Mouse (Mus musculus) stomach, adult 2 months (tissue): ENCODE results near the gene Ripk4. TPM values are rescaled to one million over a fixed set of nuclear protein-coding genes. Genes with fewer than 3 reads are reported as not detected.

Source experiments
- polyA plus RNA-seq: library from polyadenylated mRNA; depleted of rRNA; stranded (reverse); fragments of >200 nt; gene quantifications from 2 replicates; pipeline ENCODE4 v1.2.3, GENCODE M21; 2012; rRNA removed

The Ripk4 gene
- 8.2 and 8.9 TPM in 2 replicates for polyA plus RNA-seq

DNA sequence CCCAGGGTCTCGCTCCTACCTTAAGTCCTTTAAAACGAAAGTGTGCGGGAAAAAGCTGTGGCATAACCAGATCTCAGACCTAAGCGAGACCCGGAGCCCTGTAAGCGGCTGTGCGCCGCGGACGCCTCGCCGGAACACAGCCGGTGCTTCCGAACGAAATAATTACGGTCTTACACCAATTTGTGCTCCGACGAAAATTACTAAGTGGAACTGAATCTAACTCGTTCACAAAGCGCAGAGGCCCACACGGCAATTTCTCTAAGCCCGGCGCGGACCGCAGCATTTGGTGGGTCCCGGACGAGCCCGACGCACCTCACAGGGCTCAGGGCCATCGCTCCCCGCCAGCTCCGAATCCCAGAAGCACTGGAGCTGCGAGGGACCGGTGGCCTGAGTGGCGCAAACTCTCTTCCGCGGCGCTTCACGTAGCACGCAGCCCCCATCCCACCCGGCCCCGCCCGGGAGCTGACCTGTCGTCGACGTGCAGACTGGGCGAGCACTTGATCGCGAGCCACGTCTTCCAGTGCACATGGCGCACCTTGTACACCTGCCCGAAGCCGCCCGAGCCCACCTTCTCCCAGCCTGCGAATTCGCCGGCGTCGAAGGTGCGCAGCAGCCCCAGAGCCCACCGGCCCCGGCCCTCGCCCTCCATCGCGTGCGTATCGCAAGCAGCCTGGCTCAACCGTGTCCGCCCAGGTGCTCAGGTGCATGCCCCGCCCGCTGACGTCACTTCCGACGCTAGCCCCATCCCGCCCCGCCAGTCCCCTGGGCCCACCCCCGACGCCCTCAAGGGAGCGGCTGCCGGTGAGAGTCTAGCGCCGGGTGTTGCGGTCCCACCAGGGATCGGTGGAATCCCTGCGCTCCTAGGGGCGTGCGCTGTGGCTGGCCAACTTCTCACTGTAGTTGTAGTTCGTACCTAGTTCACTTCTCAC lies at the start of gene Ripk4:
Ripk4 (minus strand) TSS at position 727 of the 929 bp plus-strand sequence.

Other genes starting within 250 kb of the Ripk4 start
- gene Fam3b, start 249.0 kb downstream of the Ripk4 start, polyA plus RNA-seq: 68.8 and 85.1 TPM in 2 replicates
- 63.3 and 82.3 TPM in 2 replicates for gene Tmprss2, start 152.6 kb downstream of the Ripk4 start, polyA plus RNA-seq
- gene Prdm15, start 88.1 kb upstream of the Ripk4 start, polyA plus RNA-seq: 2.7 TPM in 2 replicates
- 16.9 and 44.0 TPM in 2 replicates for gene C2cd2, start 198.8 kb upstream of the Ripk4 start, polyA plus RNA-seq
- 3.9 and 6.2 TPM in 2 replicates for gene Zbtb21, start 198.8 kb upstream of the Ripk4 start, polyA plus RNA-seq
- 1.1 and 1.6 TPM in 2 replicates for gene B230307C23Rik, start 233.5 kb upstream of the Ripk4 start, polyA plus RNA-seq